Mouse (Mus musculus): ENCODE measurements around the gene Stip1.

DNA sequence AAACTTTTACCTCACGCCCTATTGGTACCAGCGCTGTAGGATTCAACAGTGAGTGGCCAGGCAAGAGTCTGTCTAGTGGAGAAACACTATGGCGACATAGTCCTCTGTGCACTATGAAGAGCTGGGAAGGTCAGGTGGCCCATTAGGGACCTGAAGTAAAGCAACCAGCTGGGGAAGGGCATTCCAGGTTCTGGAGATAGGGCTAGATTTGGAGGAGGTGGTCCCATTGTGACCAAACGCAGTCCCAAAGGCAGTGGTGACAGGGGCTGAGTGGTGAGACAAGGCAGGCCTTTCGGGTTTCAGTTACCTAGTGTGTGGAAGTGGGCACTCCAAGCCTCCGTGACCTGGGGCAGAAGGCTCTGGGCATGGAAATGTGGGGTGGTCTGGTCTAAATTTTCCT lies 18.8 kb upstream of the Stip1 start:
- TF ChIP-seq CTCF (IDR thresholded peaks at IDR 0.05; ENCODE audit: borderline replicate concordance, extremely low read depth, insufficient read depth, insufficient read length): no peak
- no peak for TF ChIP-seq POLR2A (IDR thresholded peaks at IDR 0.05; ENCODE audit: borderline replicate concordance, extremely low read depth, insufficient read depth, insufficient read length, poor library complexity, severe bottlenecking)
